Mouse (Mus musculus) layer of hippocampus, adult 9-10 months (tissue): Measurements from ENCODE around the gene Ralgps2.

Source experiments
- DNase-seq: peaks from one replicate; pipeline ENCODE4 v3.0.0; 2022; ENCODE audit warnings: low spot score

The Ralgps2 gene

DNA sequence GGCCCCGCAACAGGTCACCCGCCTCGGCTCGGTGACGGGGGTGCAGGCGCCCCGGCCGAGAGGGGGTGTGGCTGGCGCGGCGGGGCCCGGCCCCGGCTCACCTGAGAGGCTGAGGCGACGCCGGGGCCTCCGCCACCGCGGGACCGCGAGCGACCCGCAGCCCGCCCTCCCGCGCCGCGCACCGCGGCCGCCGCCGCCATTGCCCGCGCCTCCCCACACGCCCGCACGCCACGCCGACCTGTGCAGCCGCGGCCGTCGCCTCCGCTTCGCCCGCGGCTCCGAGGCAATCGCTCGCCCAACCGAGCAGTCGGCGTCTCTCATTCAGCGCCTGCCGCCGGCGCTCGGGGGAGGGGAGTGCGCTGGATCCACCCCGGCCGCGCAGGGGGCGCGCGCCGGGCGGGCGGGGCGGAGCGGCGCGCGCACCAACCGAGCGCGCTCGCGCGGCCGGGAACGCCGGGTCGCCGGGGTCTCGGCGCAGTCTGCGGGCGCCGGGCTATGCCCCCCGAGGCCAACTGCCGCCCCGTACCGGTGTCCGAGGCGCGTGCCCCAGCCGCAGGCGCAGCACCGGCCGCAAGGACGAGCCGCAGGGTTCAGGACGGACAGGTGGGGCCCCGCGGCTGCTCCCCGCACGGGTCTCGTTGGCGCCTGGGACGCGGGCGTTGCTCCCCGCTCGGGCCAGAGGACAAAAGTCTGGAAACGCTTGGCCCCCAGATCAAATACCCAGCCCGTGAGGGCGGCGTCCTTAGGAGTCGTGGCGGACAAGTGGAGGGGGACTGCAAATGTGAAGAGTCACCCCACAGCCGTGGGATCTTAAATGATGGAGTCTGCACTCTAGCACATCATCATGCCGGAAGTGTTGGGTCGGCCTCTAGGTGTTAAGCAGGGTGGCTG, at the start of gene Ralgps2:
Gene Ralgps2, minus strand, starts transcription at position 376 of the 891 bp plus-strand sequence.
- DNase-seq: no peak

- no peak for DNase-seq
Measured at GRCm38 (mm10) chr1:156987576-156987975, 48.1 kb upstream of the Ralgps2 start.

DNA sequence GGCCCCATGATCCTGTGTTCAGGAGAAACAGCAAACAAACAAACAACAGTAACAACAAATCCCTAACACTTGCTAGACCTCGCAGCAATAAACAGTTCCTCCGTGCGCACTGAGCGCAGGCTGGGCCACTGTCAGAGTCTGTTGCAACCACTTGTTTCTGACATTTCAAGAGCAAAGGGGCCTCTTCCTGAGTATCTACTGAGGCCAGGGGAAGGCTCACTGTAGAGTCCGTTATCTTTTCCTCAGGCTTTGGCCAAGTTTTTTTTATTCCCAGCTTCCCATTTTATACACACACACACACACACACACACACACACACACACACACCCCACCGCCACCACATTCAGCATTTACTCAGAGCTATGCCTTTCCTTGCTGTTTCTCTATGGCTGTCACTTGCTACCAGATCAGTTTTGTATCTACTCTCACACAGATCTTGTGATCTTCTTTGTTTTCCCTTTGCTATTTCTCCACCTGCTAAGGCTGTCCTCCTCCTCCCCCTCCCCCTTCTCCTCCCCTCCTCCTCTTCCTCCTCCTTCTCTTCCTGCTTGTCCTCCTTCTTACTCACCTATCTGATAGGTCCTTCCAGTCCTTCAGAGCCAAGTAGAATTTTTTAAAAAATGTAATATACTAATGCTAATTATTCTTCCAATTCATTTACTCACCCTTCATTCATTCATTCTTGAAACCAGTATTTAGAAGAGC, 47.4 kb upstream of the Ralgps2 start:
- DNase-seq: no peak

GRCm38 (mm10) chr1:156985657-156986640, 46.5 kb upstream of the Ralgps2 start:
- DNase-seq: no peak

DNA sequence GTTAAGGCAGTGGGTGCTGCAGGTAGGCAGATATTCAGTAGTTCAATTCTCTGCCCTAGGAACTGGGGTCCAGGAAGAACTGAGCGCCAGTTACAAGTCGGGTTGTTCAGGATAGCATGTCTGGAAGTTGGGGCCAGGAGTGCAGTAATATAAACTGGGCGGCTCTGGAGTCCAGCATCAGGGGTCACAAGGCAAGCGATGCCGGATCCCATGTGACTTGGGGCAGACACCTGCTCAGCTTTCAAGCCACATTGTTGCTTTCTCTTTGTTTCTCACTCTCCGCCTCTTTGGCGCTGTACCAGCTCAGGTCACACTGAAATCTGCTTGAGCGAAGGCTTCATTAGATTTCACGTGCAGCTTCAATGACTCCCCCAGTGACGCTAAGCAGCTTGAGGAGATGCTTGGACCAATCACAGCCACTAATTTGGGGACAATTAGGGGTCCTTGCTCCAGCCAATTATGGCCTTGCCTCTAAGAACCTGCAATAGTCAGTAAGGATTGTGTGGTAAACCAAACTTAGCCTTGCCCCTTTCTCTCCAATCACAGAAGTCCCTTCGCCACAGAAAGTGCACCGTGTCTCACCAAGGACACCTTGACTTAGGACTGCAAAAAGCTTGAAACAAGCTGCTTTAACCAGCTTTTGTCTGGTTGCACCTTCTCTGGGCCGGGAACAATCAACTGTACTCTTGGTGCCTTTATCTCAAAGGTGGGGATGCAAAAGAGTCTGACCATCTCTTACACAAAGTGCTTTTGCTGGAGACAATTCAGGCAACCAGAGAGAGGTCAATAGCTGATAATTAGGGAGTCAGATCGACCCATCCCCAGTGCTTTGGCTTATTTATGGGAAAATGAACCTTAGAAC, 43.8 kb upstream of the Ralgps2 start:
- DNase-seq: no peak

DNA sequence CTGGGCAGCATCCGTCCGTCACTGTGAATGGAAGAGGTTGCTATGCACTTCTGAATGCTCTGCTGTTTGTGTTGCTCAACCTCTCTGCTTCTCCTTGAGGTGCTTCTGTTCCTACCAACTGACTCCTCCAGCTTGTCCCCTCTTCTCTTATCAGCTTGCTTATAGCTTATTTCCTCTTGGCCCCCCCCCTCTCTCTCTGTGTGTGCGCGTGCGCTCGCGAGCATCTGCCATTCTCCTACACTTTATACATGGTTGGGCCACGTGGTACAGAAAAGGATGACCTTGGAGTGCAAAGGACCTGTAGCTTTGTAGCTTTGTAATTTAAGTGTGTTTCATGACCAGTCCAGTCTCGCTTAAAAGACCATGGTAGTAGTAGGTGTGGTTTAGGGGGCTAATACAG, 42.5 kb upstream of the Ralgps2 start:
- DNase-seq: no peak

GRCm38 (mm10) chr1:156979722-156980121, 40.3 kb upstream of the Ralgps2 start:
- DNase-seq: no peak

GRCm38 (mm10) chr1:156978656-156979055, 39.2 kb upstream of the Ralgps2 start:
- no peak for DNase-seq

DNA sequence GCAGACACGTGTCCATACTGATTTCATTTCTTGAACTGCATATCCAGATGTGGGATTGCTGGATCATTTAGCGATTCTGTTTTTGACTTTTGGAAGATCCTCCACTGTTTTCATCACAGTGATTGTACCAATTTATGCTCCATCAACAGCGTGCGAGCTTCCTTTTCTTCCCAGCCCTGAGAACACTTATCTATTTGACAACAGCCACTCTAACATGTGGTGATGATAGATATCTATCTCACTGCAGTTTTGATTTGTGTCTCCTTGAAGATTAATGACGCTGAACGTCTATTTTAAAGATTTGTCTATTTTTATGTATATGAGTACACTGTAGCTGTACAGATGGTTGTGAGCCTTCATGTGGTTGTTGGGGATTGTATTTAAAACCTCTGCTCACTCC, 34.4 kb upstream of the Ralgps2 start:
- DNase-seq: no peak

DNA sequence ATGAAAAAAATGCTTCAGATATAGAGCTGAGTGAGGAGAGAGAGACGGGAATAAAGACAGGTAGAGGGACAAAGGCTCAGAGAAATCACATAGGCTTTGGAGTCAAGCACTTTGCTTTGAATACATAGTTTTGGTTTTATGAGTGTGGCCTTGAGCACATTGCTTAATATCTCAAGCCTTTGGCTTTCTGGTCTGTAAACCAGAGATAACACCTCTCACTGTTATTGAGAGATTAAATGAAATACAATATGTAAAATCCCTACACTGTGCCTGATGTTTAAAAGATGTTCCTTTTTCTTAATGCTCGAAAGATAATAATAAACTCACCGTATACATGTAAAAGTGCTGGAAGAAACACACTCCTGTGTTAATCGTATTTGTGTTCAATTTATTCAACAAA, 33.0 kb upstream of the Ralgps2 start:
- DNase-seq: no peak

DNA sequence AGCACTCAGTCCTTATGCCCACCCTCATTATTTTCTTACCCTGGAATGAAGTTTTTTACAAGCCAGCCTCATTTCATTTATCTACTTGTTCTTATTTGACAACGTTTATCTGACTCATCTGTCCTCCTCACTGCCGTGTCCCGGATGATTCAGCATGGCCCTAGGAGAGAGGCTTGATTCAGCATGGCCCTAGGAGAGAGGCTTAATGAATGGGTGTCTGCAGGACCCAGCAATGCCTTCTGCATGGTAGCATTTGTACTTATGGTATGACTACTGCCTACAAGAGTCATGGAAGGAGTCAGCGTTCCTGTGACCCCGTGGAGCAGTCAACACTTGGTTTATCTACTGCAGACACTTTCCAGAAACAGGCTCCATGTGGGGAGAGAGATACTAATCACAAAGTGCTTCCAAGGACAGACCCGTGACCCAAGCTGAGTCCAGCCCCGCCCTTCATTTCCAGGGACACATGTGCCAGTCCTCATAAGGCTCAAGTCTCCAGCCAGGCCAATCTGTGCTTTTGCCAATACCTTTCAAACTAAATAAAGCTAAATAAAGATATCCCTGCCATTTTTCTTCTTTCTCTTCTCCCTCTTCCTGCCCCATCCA, 31.9 kb upstream of the Ralgps2 start:
- DNase-seq: no peak

DNA sequence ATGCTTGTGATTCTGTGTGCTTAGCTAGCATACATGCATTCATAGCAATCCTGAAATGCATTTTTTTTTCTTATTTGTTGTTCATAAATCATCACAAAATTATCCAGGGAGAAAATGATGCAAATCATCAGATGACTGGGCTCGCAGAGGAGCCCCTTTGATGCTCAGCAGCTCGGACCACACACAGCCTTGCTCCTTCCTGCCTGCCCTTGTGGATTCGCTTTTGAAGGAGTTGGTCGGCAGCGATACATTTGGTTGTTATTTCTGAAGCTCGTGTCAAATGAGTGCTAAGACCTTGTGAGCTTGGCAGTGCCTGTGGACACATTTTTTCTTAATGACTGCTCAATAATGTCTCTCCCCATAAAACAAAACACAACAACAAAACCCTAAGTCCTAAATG, 31.2 kb upstream of the Ralgps2 start:
- no peak for DNase-seq

GRCm38 (mm10) chr1:156968107-156968506, 28.7 kb upstream of the Ralgps2 start:
- DNase-seq: no peak

GRCm38 (mm10) chr1:156964586-156964932, 25.1 kb upstream of the Ralgps2 start:
- no peak for DNase-seq

DNA sequence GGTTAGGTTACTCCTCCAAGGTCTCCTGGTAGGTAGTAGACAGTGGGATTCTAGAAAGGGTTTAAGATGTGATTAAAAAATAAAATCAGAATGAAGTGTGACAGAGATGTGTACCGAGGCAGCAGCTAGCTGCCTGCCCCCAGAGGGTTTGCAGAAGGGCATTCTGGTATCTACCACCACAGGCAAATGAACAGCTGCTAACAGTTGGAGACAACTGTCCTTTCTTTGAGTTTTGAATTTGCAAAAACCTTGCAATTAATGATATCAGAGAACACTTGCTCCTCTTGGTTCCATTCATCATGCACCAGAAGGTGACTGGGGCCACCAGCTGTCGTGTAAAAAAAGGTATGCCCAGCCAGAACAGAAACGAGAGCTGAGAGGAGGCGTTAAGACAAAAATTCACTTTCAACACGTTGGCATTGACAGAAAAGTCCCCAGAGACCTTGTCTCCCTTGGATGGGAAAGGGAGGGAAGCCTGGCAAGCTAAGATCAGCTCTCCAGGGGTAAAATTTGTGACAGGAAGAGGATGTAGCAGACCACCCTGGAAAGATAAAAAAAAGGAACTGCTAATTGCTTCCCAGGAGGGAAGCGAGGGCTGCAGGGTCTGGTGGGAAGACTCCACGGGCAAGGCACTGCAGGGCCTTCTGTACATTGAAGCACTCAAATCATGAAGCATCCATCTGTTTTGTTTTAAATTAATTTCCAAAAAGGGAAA, 24.6 kb upstream of the Ralgps2 start:
- DNase-seq: no peak

- DNase-seq: no peak
Measured at GRCm38 (mm10) chr1:156961481-156962265, 22.2 kb upstream of the Ralgps2 start.

- no peak for DNase-seq
Measured at GRCm38 (mm10) chr1:156959004-156959403, 19.6 kb upstream of the Ralgps2 start.

- DNase-seq: no peak
Measured at GRCm38 (mm10) chr1:156957360-156957759, 17.9 kb upstream of the Ralgps2 start.
